Mouse (Mus musculus) liver, embryonic 12.5 days (tissue): ENCODE results near the gene St3gal5. TPM values are rescaled to one million over a fixed set of nuclear protein-coding genes. Genes with fewer than 3 reads are reported as not detected.
"Not testable (repeated sequence)": the region's sequence is repeated elsewhere in the genome, so short reads cannot be mapped to it uniquely, and the experiment has no call there.

Source experiments
- ATAC-seq: fragments of 200-750 bp; cut with Nextera tagmentation; 2 replicates; pipeline ENCODE4 v1.8.0; 2017; ENCODE audit warnings: moderate number of reproducible peaks, mild to moderate bottlenecking, moderate library complexity
- H3K27ac ChIP-seq: fragments of 300-500 bp; sonication (generic); 2 replicates; pipeline ENCODE4 v1.5.1; 2016; ENCODE audit warnings: mild to moderate bottlenecking
- H3K27me3 ChIP-seq: fragments of 300-500 bp; sonication (generic); replicated peaks from 2 replicates; pipeline ENCODE4 v1.6.1; 2016; ENCODE audit warnings: mild to moderate bottlenecking, moderate library complexity
- H3K36me3 ChIP-seq: fragments of 300-500 bp; sonication (generic); 2 replicates; pipeline ENCODE4 v1.6.1; 2016; ENCODE audit warnings: mild to moderate bottlenecking, moderate library complexity
- H3K4me1 ChIP-seq: fragments of 300-500 bp; sonication (generic); 2 replicates; pipeline ENCODE4 v1.6.1; 2016
- H3K4me2 ChIP-seq: fragments of 300-500 bp; sonication (generic); 2 replicates; pipeline ENCODE4 v1.6.1; 2016; ENCODE audit warnings: mild to moderate bottlenecking, moderate library complexity
- H3K4me3 ChIP-seq: fragments of 300-500 bp; sonication (generic); 2 replicates; pipeline ENCODE4 v1.5.1; 2016; ENCODE audit warnings: mild to moderate bottlenecking, moderate library complexity
- H3K9ac ChIP-seq: fragments of 300-500 bp; sonication (generic); 2 replicates; pipeline ENCODE4 v1.6.1; 2016; ENCODE audit warnings: mild to moderate bottlenecking, moderate library complexity
- H3K9me3 ChIP-seq: fragments of 300-500 bp; sonication (generic); replicated peaks from 2 replicates; pipeline ENCODE4 v1.6.1; 2016; ENCODE audit warnings: mild to moderate bottlenecking, moderate library complexity
- WGBS: fragments of 180-500 bp; shearing (Covaris S2); methylation state at CpG from one replicate; pipeline ENCODE4 v1.1.7; 2016; ENCODE audit not compliant: insufficient replicate concordance; 5-methylcytosine and 5-hydroxymethylcytosine counted together
- polyA plus RNA-seq: library from polyadenylated mRNA; unstranded; fragments of >200 nt; fragmentation: Nextera tagmentation; extraction: Ambion mirVana; gene quantifications from 2 replicates; pipeline ENCODE4 v1.2.1, GENCODE M21; 2016

The St3gal5 gene
- 166 and 181 TPM in 2 replicates for polyA plus RNA-seq

- H3K4me2 ChIP-seq: peak within 1 kb of the TSS; percentile 77
- peak within 1 kb of the TSS; percentile 95 for H3K27ac ChIP-seq
- H3K27me3 ChIP-seq: no peaks in the 10 kb centered on the region
- ATAC-seq: peak; percentile 90
- peak within 1 kb of the TSS; percentile 99 for H3K9ac ChIP-seq
- peak within 1 kb of the TSS; percentile 97 for H3K4me3 ChIP-seq
- no peaks in the 10 kb centered on the region for H3K9me3 ChIP-seq
- H3K36me3 ChIP-seq: peaks cover 1% of the 10 kb centered on the region; the same call in 1 of the 2 replicates
- WGBS: under 1% methylated on average over 77 of the region's 81 CpGs
- peaks cover 64% of the 10 kb centered on the region for H3K4me1 ChIP-seq
These were observed at the start of gene St3gal5 for GRCm38 (mm10) chr6:72097181-72097995. St3gal5 (plus strand) TSS chr6:72097592.

GRCm38 (mm10) chr6:72048643-72049042, 48.7 kb upstream of the St3gal5 start:
- Histone ChIP-seq H3K4me2 (no peak overlapping the region), H3K36me3 (no peaks in the 10 kb centered on the region), H3K9me3 (no peaks in the 10 kb centered on the region), H3K27me3 (peaks cover 29% of the 10 kb centered on the region), H3K4me3 (no peak overlapping the region), H3K9ac (no peak overlapping the region), H3K27ac (no peak overlapping the region), H3K4me1 (0 out of 2 replicates have a peak, but pooled peaks cover 4% of the 10 kb centered on the region)
- WGBS: 76% methylated on average over 5 of the region's 5 CpGs
- no peak for ATAC-seq

GRCm38 (mm10) chr6:72049941-72050340, 47.5 kb upstream of the St3gal5 start:
- H3K27ac ChIP-seq: no peak overlapping the region
- peaks cover 29% of the 10 kb centered on the region for H3K27me3 ChIP-seq
- no peak for ATAC-seq
- H3K4me2 ChIP-seq: no peak overlapping the region
- H3K9me3 ChIP-seq: no peaks in the 10 kb centered on the region
- no peak overlapping the region for H3K4me3 ChIP-seq
- no peaks in the 10 kb centered on the region for H3K36me3 ChIP-seq
- 49% methylated on average over 6 of the region's 6 CpGs for WGBS
- no peak overlapping the region for H3K9ac ChIP-seq
- H3K4me1 ChIP-seq: 0 out of 2 replicates have a peak, but pooled peaks cover 4% of the 10 kb centered on the region

- Histone ChIP-seq H3K4me1 (0 out of 2 replicates have a peak, but pooled peaks cover 4% of the 10 kb centered on the region), H3K27me3 (peaks cover 29% of the 10 kb centered on the region), H3K4me2 (0 out of 2 replicates have a peak overlapping the region, but pooled peaks have one; percentile 1), H3K9me3 (no peaks in the 10 kb centered on the region), H3K9ac (no peak overlapping the region), H3K4me3 (no peak overlapping the region), H3K27ac (no peak overlapping the region), H3K36me3 (no peaks in the 10 kb centered on the region)
- ATAC-seq: no peak
- 25% methylated on average over 7 of the region's 7 CpGs for WGBS
These were observed 46.6 kb upstream of the St3gal5 start for GRCm38 (mm10) chr6:72050827-72051226.

- no peak overlapping the region for H3K27ac ChIP-seq
- H3K9me3 ChIP-seq: no peaks in the 10 kb centered on the region
- no peak overlapping the region for H3K4me2 ChIP-seq
- H3K4me3 ChIP-seq: no peak overlapping the region
- no peaks in the 10 kb centered on the region for H3K36me3 ChIP-seq
- WGBS: 20% methylated on average over 2 of the region's 2 CpGs
- ATAC-seq: no peak
- H3K4me1 ChIP-seq: 0 out of 2 replicates have a peak, but pooled peaks cover 4% of the 10 kb centered on the region
- H3K9ac ChIP-seq: no peak overlapping the region
- peaks cover 29% of the 10 kb centered on the region for H3K27me3 ChIP-seq
These were observed 46.1 kb upstream of the St3gal5 start for GRCm38 (mm10) chr6:72051247-72051646.

- Histone ChIP-seq H3K27me3 (peaks cover 29% of the 10 kb centered on the region), H3K4me1 (0 out of 2 replicates have a peak, but pooled peaks cover 4% of the 10 kb centered on the region), H3K9ac (no peak overlapping the region), H3K4me3 (no peak overlapping the region), H3K4me2 (no peak overlapping the region), H3K9me3 (no peaks in the 10 kb centered on the region), H3K27ac (no peak overlapping the region), H3K36me3 (no peaks in the 10 kb centered on the region)
- WGBS: 15% methylated on average over 6 of the region's 6 CpGs
- ATAC-seq: no peak
These were observed 45.6 kb upstream of the St3gal5 start for GRCm38 (mm10) chr6:72051757-72052156.

- Histone ChIP-seq H3K4me1 (no peaks in the 10 kb centered on the region), H3K4me3 (no peak overlapping the region), H3K36me3 (no peaks in the 10 kb centered on the region), H3K4me2 (no peak overlapping the region), H3K27ac (no peak overlapping the region), H3K9ac (no peak overlapping the region), H3K27me3 (peaks cover 13% of the 10 kb centered on the region), H3K9me3 (no peaks in the 10 kb centered on the region)
- WGBS: 62% methylated on average over 2 of the region's 2 CpGs
- ATAC-seq: no peak
These were observed 40.8 kb upstream of the St3gal5 start for GRCm38 (mm10) chr6:72056548-72056947.

- no peaks in the 10 kb centered on the region for H3K9me3 ChIP-seq
- no peaks in the 10 kb centered on the region for H3K36me3 ChIP-seq
- no peak overlapping the region for H3K4me2 ChIP-seq
- no peaks in the 10 kb centered on the region for H3K4me1 ChIP-seq
- no peak overlapping the region for H3K27ac ChIP-seq
- no peak for ATAC-seq
- H3K9ac ChIP-seq: no peak overlapping the region
- H3K27me3 ChIP-seq: no peaks in the 10 kb centered on the region
- 80% methylated on average over 9 of the region's 9 CpGs for WGBS
- H3K4me3 ChIP-seq: no peak overlapping the region
These were observed 38.9 kb upstream of the St3gal5 start for GRCm38 (mm10) chr6:72058398-72058889.

- not testable (repeated sequence) for H3K9me3 ChIP-seq, H3K27ac ChIP-seq, H3K36me3 ChIP-seq, ATAC-seq, H3K9ac ChIP-seq, H3K4me1 ChIP-seq, H3K27me3 ChIP-seq, H3K4me2 ChIP-seq, H3K4me3 ChIP-seq
- 68% methylated on average over 10 of the region's 10 CpGs for WGBS
These were observed 36.7 kb upstream of the St3gal5 start for GRCm38 (mm10) chr6:72060677-72061076.

- Histone ChIP-seq H3K4me2 (no peak overlapping the region), H3K4me3 (no peak overlapping the region), H3K9me3 (no peaks in the 10 kb centered on the region), H3K36me3 (no peaks in the 10 kb centered on the region), H3K27me3 (no peaks in the 10 kb centered on the region; the same call in 1 of the 2 replicates), H3K27ac (no peak overlapping the region), H3K9ac (no peak overlapping the region), H3K4me1 (peaks cover 8% of the 10 kb centered on the region; the same call in 1 of the 2 replicates)
- no peak for ATAC-seq
- 53% methylated on average over 6 of the region's 6 CpGs for WGBS
These were observed 33.7 kb upstream of the St3gal5 start for GRCm38 (mm10) chr6:72063718-72064117.

GRCm38 (mm10) chr6:72065988-72066387, 31.4 kb upstream of the St3gal5 start:
- no peak overlapping the region for H3K4me3 ChIP-seq
- H3K36me3 ChIP-seq: no peaks in the 10 kb centered on the region
- no peak for ATAC-seq
- H3K4me2 ChIP-seq: no peak overlapping the region
- 38% methylated on average over 10 of the region's 10 CpGs for WGBS
- no peak overlapping the region for H3K27ac ChIP-seq
- no peaks in the 10 kb centered on the region for H3K9me3 ChIP-seq
- H3K9ac ChIP-seq: no peak overlapping the region
- no peaks in the 10 kb centered on the region; the same call in 1 of the 2 replicates for H3K27me3 ChIP-seq
- peaks cover 8% of the 10 kb centered on the region; the same call in 1 of the 2 replicates for H3K4me1 ChIP-seq

GRCm38 (mm10) chr6:72068436-72068835, 29.0 kb upstream of the St3gal5 start:
- Histone ChIP-seq H3K9me3 (no peaks in the 10 kb centered on the region), H3K4me2 (no peak overlapping the region), H3K27ac (no peak overlapping the region), H3K36me3 (no peaks in the 10 kb centered on the region), H3K9ac (no peak overlapping the region), H3K27me3 (no peaks in the 10 kb centered on the region; the same call in 1 of the 2 replicates), H3K4me3 (no peak overlapping the region), H3K4me1 (peaks cover 8% of the 10 kb centered on the region; the same call in 1 of the 2 replicates)
- ATAC-seq: no peak
- WGBS: 69% methylated on average over 4 of the region's 4 CpGs
